Mouse (Mus musculus) hindbrain, embryonic 14.5 days (tissue): ENCODE measurements around the gene Ccdc85b. TPM values are rescaled to one million over a fixed set of nuclear protein-coding genes. Genes with fewer than 3 reads are reported as not detected.

Experiments
- ATAC-seq: fragments of 200-750 bp; cut with Nextera tagmentation; 2 replicates; pipeline ENCODE4 v1.8.0; 2017; ENCODE audit warnings: moderate number of reproducible peaks, mild to moderate bottlenecking, moderate TSS enrichment, moderate library complexity; ENCODE audit not compliant: low FRiP score
- DNase-seq: peaks from one replicate; pipeline ENCODE4 v3.0.0-alpha.2; 2015; ENCODE audit warnings: low spot score
- H3K27ac ChIP-seq: fragments of 300-500 bp; sonication (generic); 2 replicates; pipeline ENCODE4 v1.5.1; 2014; ENCODE audit warnings: mild to moderate bottlenecking, moderate library complexity
- H3K27me3 ChIP-seq: fragments of 300-500 bp; sonication (generic); 2 replicates; pipeline ENCODE4 v1.6.1; 2014; ENCODE audit warnings: mild to moderate bottlenecking, low read length, mixed read lengths; ENCODE audit not compliant: control insufficient read depth, insufficient read depth
- H3K36me3 ChIP-seq: fragments of 300-500 bp; sonication (generic); replicated peaks from 2 replicates; pipeline ENCODE4 v1.6.1; 2014; ENCODE audit not compliant: control insufficient read depth, insufficient read depth
- H3K4me1 ChIP-seq: fragments of 300-500 bp; sonication (generic); replicated peaks from 2 replicates; pipeline ENCODE4 v1.6.1; 2014; ENCODE audit warnings: antibody characterized with exemption, low read length, mixed read lengths; ENCODE audit not compliant: control insufficient read depth, insufficient read depth
- H3K4me2 ChIP-seq: fragments of 300-500 bp; sonication (generic); replicated peaks from 2 replicates; pipeline ENCODE4 v1.6.1; 2014; ENCODE audit warnings: mild to moderate bottlenecking, moderate library complexity
- H3K4me3 ChIP-seq: fragments of 300-500 bp; sonication (generic); replicated peaks from 2 replicates; pipeline ENCODE4 v1.5.1; 2014; ENCODE audit warnings: mild to moderate bottlenecking, low read length
- H3K9ac ChIP-seq: fragments of 300-500 bp; sonication (generic); 2 replicates; pipeline ENCODE4 v1.6.1; 2014
- H3K9me3 ChIP-seq: fragments of 300-500 bp; sonication (generic); 2 replicates; pipeline ENCODE4 v1.6.1; 2016; ENCODE audit warnings: low read length; ENCODE audit not compliant: control insufficient read depth
- WGBS: fragments of 180-500 bp; shearing (Covaris S2); extraction: QIAGEN DNeasy Blood & Tissue Kit; methylation state at CpG from one replicate; pipeline ENCODE4 v1.1.7; 2014; 5-methylcytosine and 5-hydroxymethylcytosine counted together
- polyA plus RNA-seq: library from polyadenylated mRNA; unstranded; fragments of >200 nt; fragmentation: Nextera tagmentation; extraction: Ambion mirVana; gene quantifications from 2 replicates; pipeline ENCODE4 v1.2.1, GENCODE M21; 2014

The Ccdc85b gene
- polyA plus RNA-seq, 1 experiment from 2014 or later = 10.4 TPM

GRCm38 (mm10) chr19:5431911-5432464 is 25.7 kb downstream of the Ccdc85b start:
- Histone ChIP-seq H3K36me3 (peaks cover 13% of the 10 kb centered on the region), H3K27me3 (no peaks in the 10 kb centered on the region), H3K27ac (no peak overlapping the region), H3K4me2 (no peak overlapping the region), H3K9ac (no peak overlapping the region), H3K4me1 (peaks cover 6% of the 10 kb centered on the region), H3K9me3 (no peaks in the 10 kb centered on the region), H3K4me3 (no peak overlapping the region)
- ATAC-seq (no peak), DNase-seq (no peak)
- 74% methylated on average over 4 of the region's 4 CpGs for WGBS

DNA sequence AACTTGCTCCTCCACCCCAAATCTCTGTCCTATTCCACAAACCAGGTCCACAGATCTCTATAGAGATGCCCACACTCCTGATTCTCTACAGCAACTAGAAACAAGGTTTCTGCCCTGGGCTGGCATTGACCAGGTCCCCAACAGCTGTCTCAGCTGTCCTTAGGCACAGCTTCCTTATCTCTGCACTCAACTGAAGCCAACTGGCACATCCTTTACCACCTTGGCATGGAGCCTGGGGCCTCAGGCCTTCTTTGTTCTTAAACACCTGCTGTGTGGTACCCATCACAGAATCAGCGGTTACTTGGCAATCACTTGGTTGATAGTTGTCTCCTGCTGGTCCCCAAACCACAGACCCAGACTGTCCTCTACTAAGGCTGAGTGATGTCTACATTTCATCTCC is 27.3 kb downstream of the Ccdc85b start:
- H3K4me3 ChIP-seq = no peak overlapping the region
- no peak overlapping the region for H3K9ac ChIP-seq
- peaks cover 25% of the 10 kb centered on the region for H3K36me3 ChIP-seq
- no peaks in the 10 kb centered on the region for H3K9me3 ChIP-seq
- WGBS = 74% methylated on average over 1 of the region's 1 CpGs
- peaks cover 18% of the 10 kb centered on the region for H3K4me1 ChIP-seq
- H3K27ac ChIP-seq = no peak overlapping the region
- no peak for DNase-seq
- H3K4me2 ChIP-seq = no peak overlapping the region
- ATAC-seq = no peak
- H3K27me3 ChIP-seq = no peaks in the 10 kb centered on the region

- Histone ChIP-seq H3K4me2 (no peak overlapping the region), H3K36me3 (peaks cover 25% of the 10 kb centered on the region), H3K9me3 (no peaks in the 10 kb centered on the region), H3K27ac (no peak overlapping the region), H3K27me3 (no peaks in the 10 kb centered on the region), H3K9ac (no peak overlapping the region), H3K4me1 (peaks cover 18% of the 10 kb centered on the region), H3K4me3 (no peak overlapping the region)
- 74% methylated on average over 8 of the region's 8 CpGs for WGBS
- no peak for ATAC-seq
- DNase-seq = no peak
Observed at GRCm38 (mm10) chr19:5429806-5430205, 27.9 kb downstream of the Ccdc85b start.

DNA sequence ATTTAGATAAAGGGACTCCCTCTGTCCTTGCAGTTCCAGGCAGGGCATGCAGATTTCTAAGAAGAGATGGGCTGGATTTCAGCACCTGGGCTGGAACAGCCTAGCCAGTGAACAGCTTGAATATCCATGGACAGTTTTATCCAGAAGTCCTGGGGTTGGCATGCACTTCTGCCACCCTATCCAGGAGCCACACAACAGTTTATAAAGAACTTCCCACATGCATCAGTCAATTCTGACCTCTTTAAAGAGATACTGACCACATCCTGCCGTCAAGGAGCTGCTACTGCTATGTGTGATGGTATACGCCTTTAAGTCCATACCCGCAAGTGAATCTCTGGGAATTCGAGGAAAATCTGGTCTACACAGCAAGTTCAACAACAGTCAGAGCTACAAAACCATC is 28.5 kb downstream of the Ccdc85b start:
- H3K4me3 ChIP-seq = no peak overlapping the region

GRCm38 (mm10) chr19:5428083-5428482 is 29.6 kb downstream of the Ccdc85b start:
- DNase-seq (peak; percentile 46), ATAC-seq (no peak)
- 96% methylated on average over 2 of the region's 2 CpGs for WGBS

More for the DNA sequence above, 28.5 kb downstream of the Ccdc85b start:
- H3K9ac ChIP-seq = no peak overlapping the region
- no peaks in the 10 kb centered on the region for H3K27me3 ChIP-seq
- H3K27ac ChIP-seq = no peak overlapping the region
- ATAC-seq = no peak
- no peak for DNase-seq
- H3K4me2 ChIP-seq = no peak overlapping the region
- H3K36me3 ChIP-seq = peaks cover 25% of the 10 kb centered on the region
- 87% methylated on average over 4 of the region's 4 CpGs for WGBS
- no peaks in the 10 kb centered on the region for H3K9me3 ChIP-seq
- H3K4me1 ChIP-seq = peaks cover 18% of the 10 kb centered on the region

DNA sequence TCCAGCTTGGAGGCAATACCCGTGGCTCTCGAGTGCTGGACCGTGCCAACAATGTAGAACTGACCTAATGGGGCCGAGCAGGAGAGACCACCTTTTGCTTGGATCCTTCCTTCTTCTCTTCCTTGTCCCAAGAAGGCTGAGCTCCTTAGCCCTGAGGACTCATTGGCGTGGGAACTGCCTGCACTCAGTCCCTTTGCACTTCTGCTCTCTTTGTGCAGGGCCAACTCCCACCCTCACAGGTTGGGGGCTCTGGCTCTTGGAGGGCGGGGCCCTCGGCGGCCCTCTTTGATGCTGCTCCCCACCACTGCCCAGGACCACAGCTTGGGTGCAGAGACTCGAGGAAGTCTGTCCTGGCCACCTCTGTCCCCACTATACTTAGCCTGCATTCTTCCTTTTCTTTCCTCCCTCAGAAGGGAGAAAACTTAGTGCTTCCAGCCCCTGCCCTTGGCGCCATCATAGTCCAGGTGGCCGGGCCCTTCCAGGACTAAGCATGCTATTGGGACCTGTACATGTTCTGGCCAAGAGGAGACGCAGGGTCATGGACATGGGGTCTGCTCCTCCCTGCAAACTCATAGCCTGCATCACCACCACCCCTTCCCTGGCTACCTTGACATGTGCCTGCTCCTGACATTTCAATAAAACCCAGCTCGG is 30.9 kb downstream of the Ccdc85b start:
- Histone ChIP-seq H3K4me2 (peak overlapping the region; percentile 90), H3K4me3 (no peak overlapping the region), H3K9ac (no peak overlapping the region), H3K27me3 (no peaks in the 10 kb centered on the region), H3K9me3 (no peaks in the 10 kb centered on the region), H3K27ac (no peak overlapping the region), H3K4me1 (peaks cover 24% of the 10 kb centered on the region), H3K36me3 (peaks cover 33% of the 10 kb centered on the region)
- no peak for ATAC-seq
- 95% methylated on average over 13 of the region's 13 CpGs for WGBS
- DNase-seq = no peak

More at GRCm38 (mm10) chr19:5428083-5428482, 29.6 kb downstream of the Ccdc85b start:
- H3K27me3 ChIP-seq = no peaks in the 10 kb centered on the region
- no peak overlapping the region for H3K4me3 ChIP-seq
- peaks cover 25% of the 10 kb centered on the region for H3K36me3 ChIP-seq
- peaks cover 20% of the 10 kb centered on the region for H3K4me1 ChIP-seq
- H3K9ac ChIP-seq = no peak overlapping the region
- H3K4me2 ChIP-seq = no peak overlapping the region
- no peaks in the 10 kb centered on the region for H3K9me3 ChIP-seq
- no peak overlapping the region for H3K27ac ChIP-seq

DNA sequence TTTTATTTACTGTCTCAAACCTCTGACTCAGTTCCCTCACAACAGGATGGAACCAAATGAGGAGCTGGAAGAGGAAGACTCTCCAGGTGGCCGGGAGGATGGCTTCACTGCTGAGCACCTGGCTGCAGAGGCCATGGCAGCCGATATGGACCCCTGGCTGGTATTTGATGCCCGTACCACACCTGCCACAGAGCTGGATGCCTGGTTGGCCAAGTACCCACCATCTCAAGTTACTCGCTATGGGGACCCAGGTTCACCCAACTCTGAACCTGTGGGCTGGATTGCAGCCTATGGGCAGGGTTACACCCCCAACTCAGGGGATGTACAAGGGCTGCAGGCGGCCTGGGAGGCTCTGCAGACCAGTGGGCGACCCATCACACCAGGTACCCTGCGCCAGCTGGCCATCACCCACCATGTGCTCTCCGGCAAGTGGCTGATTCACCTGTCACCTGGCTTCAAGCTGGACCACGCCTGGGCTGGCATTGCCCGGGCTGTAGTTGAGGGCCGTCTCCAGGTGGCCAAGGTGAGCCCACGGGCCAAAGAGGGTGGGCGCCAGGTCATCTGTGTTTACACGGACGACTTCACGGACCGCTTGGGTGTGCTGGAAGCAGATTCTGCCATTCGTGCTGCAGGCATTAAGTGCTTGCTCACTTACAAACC is 31.7 kb downstream of the Ccdc85b start:
- peak overlapping the region; percentile 90 for H3K4me2 ChIP-seq
- 94% methylated on average over 18 of the region's 18 CpGs for whole genome bisulfite sequencing
- no peak for DNase-seq
- no peaks in the 10 kb centered on the region for H3K9me3 ChIP-seq
- peak overlapping the region; percentile 79 for H3K4me3 ChIP-seq
- H3K36me3 ChIP-seq = peaks cover 40% of the 10 kb centered on the region
- peaks cover 24% of the 10 kb centered on the region for H3K4me1 ChIP-seq
- peak overlapping the region; percentile 94 for H3K9ac ChIP-seq
- H3K27ac ChIP-seq = peak overlapping the region; percentile 94; the same call in 1 of the 2 replicates
- no peak for ATAC-seq
- H3K27me3 ChIP-seq = no peaks in the 10 kb centered on the region

DNA sequence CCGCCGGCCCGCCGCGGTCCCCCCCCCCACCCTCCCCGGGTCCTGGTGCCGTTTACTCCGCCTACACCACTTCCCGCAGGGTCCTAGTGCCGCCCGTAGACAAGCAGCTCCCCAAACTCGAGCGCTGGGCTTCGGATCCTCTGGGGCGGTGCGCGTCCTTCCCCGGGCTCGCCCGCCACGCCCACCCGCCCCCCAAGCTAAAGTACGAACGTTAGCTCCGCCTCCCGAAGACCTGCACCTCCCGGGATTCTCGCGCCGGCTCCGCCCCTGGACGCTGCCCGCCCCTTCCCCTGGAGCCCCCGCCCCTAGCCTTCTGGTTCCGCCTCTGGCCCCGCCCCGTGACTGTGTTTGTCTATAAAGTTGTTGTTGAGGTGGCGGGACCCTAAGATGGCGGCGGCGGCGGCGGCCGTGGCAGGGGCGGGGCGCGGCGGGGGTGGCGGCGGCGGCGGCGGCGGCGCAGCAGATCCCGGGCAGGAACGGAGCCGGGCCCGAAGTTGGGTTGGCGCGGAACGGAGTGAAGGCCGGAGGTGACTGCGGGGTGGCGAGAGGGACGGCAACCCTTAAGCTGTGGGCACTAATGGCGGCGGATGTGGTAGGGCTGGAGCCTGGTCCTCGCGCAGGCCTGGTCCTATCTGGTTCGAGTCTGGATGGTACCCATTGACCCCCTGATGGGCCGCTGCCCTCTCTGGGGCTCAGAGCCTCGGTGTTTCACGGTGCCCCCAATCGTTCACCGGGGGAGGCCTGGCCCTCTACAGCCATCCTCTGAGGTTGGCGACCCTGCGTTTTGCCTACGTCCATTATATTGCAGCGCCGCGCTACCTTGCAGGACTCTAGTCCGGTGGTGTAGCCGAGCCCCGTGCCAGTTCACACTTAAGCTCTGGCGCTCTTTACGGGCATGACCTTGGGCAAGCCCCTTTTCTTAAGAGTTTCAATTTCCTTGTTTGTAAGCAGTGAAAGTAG is 32.6 kb downstream of the Ccdc85b start, which contains the start of the genes Drap1 and AI837181:
Drap1 (minus strand) TSS at position 198 of the 960 bp plus-strand sequence.
AI837181 (plus strand) TSS at position 363 of the 960 bp plus-strand sequence.
- Histone ChIP-seq H3K9me3 (no peaks in the 10 kb centered on the region), H3K9ac (peak within 1 kb of the TSS; percentile 94), H3K4me1 (peaks cover 24% of the 10 kb centered on the region), H3K27ac (peak within 1 kb of the TSS; percentile 94), H3K36me3 (peaks cover 50% of the 10 kb centered on the region), H3K4me2 (peak within 1 kb of the TSS; percentile 90), H3K4me3 (peak within 1 kb of the TSS; percentile 79), H3K27me3 (no peaks in the 10 kb centered on the region)
- peak; percentile 96 for DNase-seq
- ATAC-seq = peak; percentile 93
- under 1% methylated on average over 82 of the region's 87 CpGs for WGBS
